Mouse (Mus musculus) heart, embryonic 10.5 days (tissue): Measurements from ENCODE around the gene Rtkn. TPM values are rescaled to one million over a fixed set of nuclear protein-coding genes. Genes with fewer than 3 reads are reported as not detected.

Experiments used
- DNase-seq: peaks from one replicate; pipeline ENCODE4 v3.0.0-alpha.2; 2017; ENCODE audit warnings: low spot score
- H3K27ac ChIP-seq: fragments of 300-500 bp; sonication (generic); 2 replicates; pipeline ENCODE4 v1.5.1; 2016; ENCODE audit warnings: mild to moderate bottlenecking
- H3K27me3 ChIP-seq: fragments of 300-500 bp; sonication (generic); 2 replicates; pipeline ENCODE4 v1.6.1; 2016; ENCODE audit warnings: mild to moderate bottlenecking; ENCODE audit not compliant: poor library complexity, insufficient read depth, severe bottlenecking
- H3K36me3 ChIP-seq: fragments of 300-500 bp; sonication (generic); 2 replicates; pipeline ENCODE4 v1.6.1; 2016; ENCODE audit warnings: mild to moderate bottlenecking, moderate library complexity
- H3K4me1 ChIP-seq: fragments of 300-500 bp; sonication (generic); 2 replicates; pipeline ENCODE4 v1.6.1; 2016; ENCODE audit warnings: mild to moderate bottlenecking
- H3K4me3 ChIP-seq: fragments of 300-500 bp; sonication (generic); 2 replicates; pipeline ENCODE4 v1.5.1; 2016; ENCODE audit warnings: mild to moderate bottlenecking, moderate library complexity
- H3K9me3 ChIP-seq: fragments of 300-500 bp; sonication (generic); 2 replicates; pipeline ENCODE4 v1.6.1; 2016; ENCODE audit warnings: mild to moderate bottlenecking, moderate library complexity
- WGBS: fragments of 180-500 bp; shearing (Covaris S2); methylation state at CpG from one replicate; pipeline ENCODE4 v1.1.7; 2016; 5-methylcytosine and 5-hydroxymethylcytosine counted together
- polyA plus RNA-seq: library from polyadenylated mRNA; unstranded; fragments of >200 nt; fragmentation: Nextera tagmentation; extraction: Ambion mirVana; gene quantifications from 2 replicates; pipeline ENCODE4 v1.2.1, GENCODE M21; 2016

Rtkn gene
- polyA plus RNA-seq, result 18.4 and 24.4 TPM in 2 replicates

- 57% methylated on average over 7 of the region's 7 CpGs for WGBS
- Histone ChIP-seq H3K4me1 (peaks cover 41% of the 10 kb centered on the region), H3K9me3 (no peaks in the 10 kb centered on the region), H3K4me3 (peak within 1 kb of the TSS; percentile 79), H3K27ac (peak within 1 kb of the TSS; percentile 99), H3K27me3 (peaks cover 15% of the 10 kb centered on the region), H3K36me3 (no peaks in the 10 kb centered on the region)
- DNase-seq, result no peak
Observed at GRCm38 (mm10) chr6:83134951-83135513, at the start of gene Rtkn. Rtkn (plus strand) TSS chr6:83135463.

GRCm38 (mm10) chr6:83086121-83087035 is 48.9 kb upstream of the Rtkn start, which contains the start of gene Lbx2:
Lbx2 (plus strand) TSS chr6:83086367.
- Histone ChIP-seq H3K36me3 (peaks cover 13% of the 10 kb centered on the region), H3K4me1 (peaks cover 29% of the 10 kb centered on the region), H3K27me3 (peaks cover 89% of the 10 kb centered on the region), H3K4me3 (peak within 1 kb of the TSS; percentile 55), H3K9me3 (no peaks in the 10 kb centered on the region), H3K27ac (no peak within 1 kb of the TSS; the same call in 1 of the 2 replicates)
- DNase-seq, result no peak
- WGBS, result 2% methylated on average over 42 of the region's 42 CpGs

GRCm38 (mm10) chr6:83087205-83087925 is 47.9 kb upstream of the Rtkn start:
- 2% methylated on average over 47 of the region's 47 CpGs for WGBS
- no peak for DNase-seq
- H3K4me3 ChIP-seq, result peak overlapping the region; percentile 55
- peaks cover 3% of the 10 kb centered on the region for H3K36me3 ChIP-seq
- H3K27me3 ChIP-seq, result peaks cover 79% of the 10 kb centered on the region
- H3K4me1 ChIP-seq, result peaks cover 29% of the 10 kb centered on the region
- H3K27ac ChIP-seq, result no peak overlapping the region; the same call in 1 of the 2 replicates
- no peaks in the 10 kb centered on the region for H3K9me3 ChIP-seq

- 10% methylated on average over 9 of the region's 9 CpGs for WGBS
- Histone ChIP-seq H3K36me3 (no peaks in the 10 kb centered on the region), H3K4me3 (peak overlapping the region; percentile 55), H3K27ac (no peak overlapping the region), H3K4me1 (peaks cover 29% of the 10 kb centered on the region), H3K27me3 (peaks cover 79% of the 10 kb centered on the region), H3K9me3 (no peaks in the 10 kb centered on the region)
- no peak for DNase-seq
Observed at GRCm38 (mm10) chr6:83087926-83088260, 47.4 kb upstream of the Rtkn start.

- Histone ChIP-seq H3K27me3 (peaks cover 54% of the 10 kb centered on the region), H3K4me3 (no peak overlapping the region)
Observed at GRCm38 (mm10) chr6:83092416-83093127, 42.7 kb upstream of the Rtkn start.

GRCm38 (mm10) chr6:83095968-83096367 is 39.3 kb upstream of the Rtkn start:
- no peaks in the 10 kb centered on the region for H3K9me3 ChIP-seq
- H3K4me3 ChIP-seq, result no peak overlapping the region
- WGBS, result 43% methylated on average over 6 of the region's 6 CpGs
- H3K27ac ChIP-seq, result no peak overlapping the region
- peaks cover 37% of the 10 kb centered on the region; the same call in 1 of the 2 replicates for H3K27me3 ChIP-seq
- peaks cover 3% of the 10 kb centered on the region; the same call in 1 of the 2 replicates for H3K4me1 ChIP-seq
- no peaks in the 10 kb centered on the region for H3K36me3 ChIP-seq
- no peak for DNase-seq

More at GRCm38 (mm10) chr6:83092416-83093127, 42.7 kb upstream of the Rtkn start:
- Histone ChIP-seq H3K27ac (no peak overlapping the region), H3K9me3 (no peaks in the 10 kb centered on the region), H3K36me3 (no peaks in the 10 kb centered on the region), H3K4me1 (peaks cover 12% of the 10 kb centered on the region)
- DNase-seq, result no peak
- WGBS, result 33% methylated on average over 6 of the region's 6 CpGs

- 79% methylated on average over 2 of the region's 2 CpGs for WGBS
Observed at GRCm38 (mm10) chr6:83098411-83098810, 36.9 kb upstream of the Rtkn start.

GRCm38 (mm10) chr6:83101316-83101687 is 34.0 kb upstream of the Rtkn start, which contains the start of the genes Ccdc142 and Gm42688:
Ccdc142 (plus strand) TSS chr6:83101601.
Gm42688 (plus strand) TSS chr6:83101617.
- Histone ChIP-seq H3K27me3 (peaks cover 23% of the 10 kb centered on the region; the same call in 1 of the 2 replicates), H3K27ac (peak within 1 kb of the TSS; percentile 93), H3K36me3 (0 out of 2 replicates have a peak, but pooled peaks cover 2% of the 10 kb centered on the region), H3K9me3 (no peaks in the 10 kb centered on the region), H3K4me3 (peak within 1 kb of the TSS; percentile 79), H3K4me1 (peaks cover 24% of the 10 kb centered on the region)
- WGBS, result under 1% methylated on average over 25 of the region's 25 CpGs
- DNase-seq, result peak; percentile 94

More at GRCm38 (mm10) chr6:83098411-83098810, 36.9 kb upstream of the Rtkn start:
- Histone ChIP-seq H3K27ac (no peak overlapping the region), H3K27me3 (peaks cover 38% of the 10 kb centered on the region; the same call in 1 of the 2 replicates), H3K36me3 (no peaks in the 10 kb centered on the region), H3K9me3 (no peaks in the 10 kb centered on the region), H3K4me3 (no peak overlapping the region), H3K4me1 (peaks cover 23% of the 10 kb centered on the region)
- DNase-seq, result no peak

- Histone ChIP-seq H3K27me3 (peaks cover 20% of the 10 kb centered on the region; the same call in 1 of the 2 replicates), H3K27ac (peak overlapping the region; percentile 93), H3K9me3 (no peaks in the 10 kb centered on the region), H3K4me1 (peaks cover 24% of the 10 kb centered on the region), H3K4me3 (peak overlapping the region; percentile 79), H3K36me3 (0 out of 2 replicates have a peak, but pooled peaks cover 5% of the 10 kb centered on the region)
- under 1% methylated on average over 74 of the region's 74 CpGs for WGBS
- DNase-seq, result peak; percentile 88
Observed at GRCm38 (mm10) chr6:83101688-83102556, 33.3 kb upstream of the Rtkn start.

- no peaks in the 10 kb centered on the region for H3K9me3 ChIP-seq
- peak overlapping the region; percentile 79 for H3K4me3 ChIP-seq
- no peak for DNase-seq
- peaks cover 11% of the 10 kb centered on the region; the same call in 1 of the 2 replicates for H3K36me3 ChIP-seq
- H3K4me1 ChIP-seq, result peaks cover 34% of the 10 kb centered on the region
- peaks cover 20% of the 10 kb centered on the region; the same call in 1 of the 2 replicates for H3K27me3 ChIP-seq
- WGBS, result 35% methylated on average over 11 of the region's 11 CpGs
- H3K27ac ChIP-seq, result no peak overlapping the region
Observed at GRCm38 (mm10) chr6:83103130-83103650, 32.1 kb upstream of the Rtkn start.

- peaks cover 39% of the 10 kb centered on the region for H3K4me1 ChIP-seq
Observed at GRCm38 (mm10) chr6:83104158-83104557, 31.1 kb upstream of the Rtkn start.

More at GRCm38 (mm10) chr6:83104158-83104557, 31.1 kb upstream of the Rtkn start:
- no peak overlapping the region for H3K4me3 ChIP-seq
- no peaks in the 10 kb centered on the region for H3K9me3 ChIP-seq
- peaks cover 13% of the 10 kb centered on the region; the same call in 1 of the 2 replicates for H3K27me3 ChIP-seq
- H3K36me3 ChIP-seq, result peaks cover 11% of the 10 kb centered on the region; the same call in 1 of the 2 replicates
- 87% methylated on average over 4 of the region's 4 CpGs for WGBS
- DNase-seq, result no peak
- no peak overlapping the region for H3K27ac ChIP-seq
